Mouse (Mus musculus): ENCODE results near the gene Zbtb46. TPM values are rescaled to one million over a fixed set of nuclear protein-coding genes. Genes with fewer than 3 reads are reported as not detected.
"Not testable (repeated sequence)": the region's sequence is repeated elsewhere in the genome, so short reads cannot be mapped to it uniquely, and the experiment has no call there.

The Zbtb46 gene
- total RNA-seq (2015; ENCODE audit: low replicate concordance) (12.2 and 12.3 TPM in 2 replicates), total RNA-seq (2017; ENCODE audit: low replicate concordance) (7.5 and 15.5 TPM in 2 replicates)

DNA sequence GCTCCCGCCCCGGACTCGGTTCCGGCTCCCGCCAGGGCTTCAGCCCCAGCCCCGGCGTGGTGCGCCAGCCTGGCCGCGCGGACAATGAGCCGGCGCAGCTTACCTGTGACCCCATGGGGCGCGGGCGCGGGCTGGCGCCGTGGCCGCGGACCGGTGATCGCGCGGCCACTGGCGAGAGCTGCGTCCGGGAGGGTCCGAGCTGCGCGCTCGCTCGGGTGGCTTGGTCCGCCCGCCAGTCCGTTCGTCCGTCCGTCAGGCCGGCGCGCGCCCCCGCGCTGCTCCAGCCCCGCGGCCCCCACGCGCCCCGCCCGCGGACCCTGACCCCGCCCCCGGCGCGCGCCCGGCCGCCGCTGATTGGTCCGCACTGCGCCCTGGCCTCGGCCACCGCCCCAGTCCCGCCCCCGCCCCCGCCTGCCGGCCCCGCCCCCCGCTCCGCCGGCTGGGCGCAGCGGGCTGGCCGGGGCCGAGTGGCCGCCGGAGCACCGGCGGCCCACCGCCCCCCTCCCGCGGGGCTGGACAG, at the start of gene Zbtb46:
Zbtb46 (minus strand) TSS at position 274 of the 520 bp plus-strand sequence.
- peak; percentile 36 for ATAC-seq (replicated peaks; ENCODE audit: low FRiP score, poor library complexity, severe bottlenecking)

DNA sequence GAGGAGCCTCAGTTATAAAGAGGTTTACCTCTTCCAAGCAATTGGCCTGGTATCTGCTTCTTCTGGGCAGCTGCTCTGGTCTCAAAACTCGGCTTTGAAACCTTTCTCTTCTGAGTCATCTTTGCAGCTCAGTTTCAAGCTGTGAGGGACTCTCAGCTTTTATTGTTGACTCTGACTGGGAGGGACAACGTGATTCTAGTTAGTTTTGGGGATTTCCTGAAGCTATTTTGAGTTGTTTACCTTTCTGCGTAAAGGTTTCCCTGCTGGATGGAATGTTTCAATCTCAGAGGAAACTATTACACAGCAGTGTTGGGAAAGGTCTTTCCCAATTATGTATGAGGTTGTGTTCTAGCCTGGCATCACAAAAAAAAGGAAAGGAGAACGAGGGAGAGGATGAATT, 39.4 kb upstream of the Zbtb46 start:
- no peak for ATAC-seq (replicated peaks; ENCODE audit: low FRiP score, poor library complexity, severe bottlenecking)

DNA sequence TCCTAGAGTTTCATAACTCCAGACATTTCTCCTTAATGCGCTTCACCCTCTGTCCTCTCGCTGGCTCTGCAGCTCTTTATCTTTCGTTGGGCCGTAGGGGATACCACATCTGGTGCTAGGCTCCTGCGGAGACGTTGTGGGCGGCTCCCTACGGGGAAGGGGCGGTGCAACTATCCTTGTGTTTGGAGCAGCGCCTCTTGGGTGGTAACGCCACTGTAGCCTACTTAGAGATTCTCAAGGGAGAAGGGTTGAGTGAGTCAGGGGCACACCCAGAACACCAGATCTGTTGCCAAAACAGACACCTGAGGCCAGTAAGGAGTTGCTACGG, 38.3 kb upstream of the Zbtb46 start:
- ATAC-seq (replicated peaks; ENCODE audit: low FRiP score, poor library complexity, severe bottlenecking), result peak; percentile 87

DNA sequence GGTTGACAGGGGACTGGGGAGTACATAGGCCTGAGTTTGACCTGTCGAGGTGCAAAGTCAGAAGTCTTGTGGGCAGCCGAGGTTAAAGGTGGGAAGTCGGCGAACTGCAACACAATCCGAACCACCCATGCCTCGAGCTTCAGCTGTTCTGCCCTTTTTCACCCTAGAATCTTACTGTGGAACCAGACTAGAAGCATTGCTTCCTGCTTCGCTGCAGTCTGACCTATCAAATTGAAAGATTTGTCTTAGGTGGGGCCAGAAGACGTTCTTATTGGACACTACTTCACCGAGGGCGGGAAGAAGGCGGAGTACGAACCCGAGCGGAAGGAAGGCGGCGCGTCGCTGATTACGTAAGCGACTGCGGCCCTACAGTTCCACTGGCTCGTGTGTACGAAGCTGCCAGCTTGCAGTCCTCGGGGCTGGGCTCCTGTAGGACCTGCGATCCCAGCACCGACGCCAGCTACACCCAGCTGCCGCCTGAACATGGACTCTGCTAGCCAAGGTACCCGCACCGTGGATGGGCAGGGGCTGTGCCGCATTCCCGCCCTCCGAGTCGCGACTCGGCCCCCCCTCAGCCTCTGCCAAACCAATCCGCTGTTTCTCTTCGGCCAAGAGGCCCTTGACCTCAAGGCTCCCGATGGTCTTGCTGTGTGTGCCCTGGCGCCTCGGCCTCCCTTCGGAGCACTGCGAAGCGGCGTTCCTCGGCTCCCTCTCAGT, 37.8 kb upstream of the Zbtb46 start, which contains the start of gene Tpd52l2:
Tpd52l2 (plus strand) TSS at position 312 of the 717 bp plus-strand sequence.
- peak; percentile 89 for ATAC-seq (replicated peaks; ENCODE audit: low FRiP score, poor library complexity, severe bottlenecking)

DNA sequence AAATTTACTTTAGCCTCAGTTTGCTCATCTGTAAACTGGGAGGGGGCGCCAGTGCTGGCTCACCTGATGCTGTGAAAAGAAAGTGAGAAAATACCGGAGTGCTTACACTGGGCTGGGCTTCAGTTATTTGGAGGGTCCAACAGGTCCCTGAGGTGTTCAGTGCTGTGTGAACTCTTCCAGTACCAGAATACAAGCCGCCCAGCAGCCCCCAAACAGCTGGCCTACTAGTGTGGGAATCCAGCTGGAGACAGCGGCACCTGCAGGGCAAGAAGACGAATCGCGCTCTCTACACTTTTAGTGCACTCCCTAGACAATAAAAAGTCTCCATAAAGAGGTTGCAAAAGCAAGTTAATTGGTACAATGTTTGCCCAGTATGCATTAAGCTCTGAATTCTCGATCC, 37.1 kb upstream of the Zbtb46 start:
- ATAC-seq (replicated peaks; ENCODE audit: low FRiP score, poor library complexity, severe bottlenecking), result peak; percentile 51

DNA sequence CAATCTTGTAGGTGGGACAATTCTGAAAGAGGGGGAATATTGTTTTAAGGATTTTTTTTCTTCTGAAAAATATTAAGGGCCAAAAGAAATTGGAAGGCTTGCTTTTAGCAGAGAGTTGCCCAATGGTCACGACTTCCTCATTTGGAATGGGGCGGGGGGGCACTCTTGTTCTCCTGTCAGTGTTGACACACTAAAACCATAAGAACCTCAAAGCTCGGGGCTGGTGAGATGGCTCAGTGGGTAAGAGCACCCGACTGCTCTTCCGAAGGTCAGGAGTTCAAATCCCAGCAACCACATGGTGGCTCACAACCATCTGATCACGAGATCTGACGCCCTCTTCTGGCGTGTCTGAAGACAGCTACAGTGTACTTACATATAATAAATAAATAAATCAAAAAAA, 36.6 kb upstream of the Zbtb46 start:
- not testable (repeated sequence) for ATAC-seq (replicated peaks; ENCODE audit: low FRiP score, poor library complexity, severe bottlenecking)

DNA sequence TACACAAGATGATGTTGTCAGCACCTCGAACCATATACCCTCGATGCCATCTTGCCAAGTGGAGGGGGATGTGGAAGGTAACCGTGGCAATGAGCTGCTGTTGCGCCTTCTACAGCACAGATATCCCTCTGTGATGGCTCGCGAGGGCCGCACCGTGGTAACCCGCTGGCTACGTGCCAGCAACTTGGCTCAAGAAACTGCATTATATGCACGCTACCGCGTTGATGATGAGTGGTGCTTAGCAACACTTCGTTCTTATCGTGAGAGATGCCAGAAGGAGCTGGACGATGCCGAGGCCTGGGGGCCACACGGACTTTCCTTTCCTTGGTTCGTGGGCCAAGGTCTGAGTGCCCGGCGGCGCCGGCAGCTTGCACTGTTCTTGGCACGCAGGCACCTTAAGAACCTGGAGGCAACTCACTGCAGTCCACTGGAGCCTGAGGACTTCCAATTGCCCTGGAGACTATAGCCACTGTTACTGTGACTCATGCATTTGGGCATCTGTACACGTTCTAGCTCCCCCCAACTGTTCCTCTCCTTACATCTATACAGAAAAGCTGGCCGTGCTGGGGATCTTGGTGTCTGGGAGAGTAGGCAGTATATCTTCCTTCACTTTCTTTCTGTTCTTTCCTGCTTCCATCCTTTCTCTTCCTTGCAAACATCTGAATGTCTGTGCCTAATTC, 35.2 kb upstream of the Zbtb46 start:
- no peak for ATAC-seq (replicated peaks; ENCODE audit: low FRiP score, poor library complexity, severe bottlenecking)

DNA sequence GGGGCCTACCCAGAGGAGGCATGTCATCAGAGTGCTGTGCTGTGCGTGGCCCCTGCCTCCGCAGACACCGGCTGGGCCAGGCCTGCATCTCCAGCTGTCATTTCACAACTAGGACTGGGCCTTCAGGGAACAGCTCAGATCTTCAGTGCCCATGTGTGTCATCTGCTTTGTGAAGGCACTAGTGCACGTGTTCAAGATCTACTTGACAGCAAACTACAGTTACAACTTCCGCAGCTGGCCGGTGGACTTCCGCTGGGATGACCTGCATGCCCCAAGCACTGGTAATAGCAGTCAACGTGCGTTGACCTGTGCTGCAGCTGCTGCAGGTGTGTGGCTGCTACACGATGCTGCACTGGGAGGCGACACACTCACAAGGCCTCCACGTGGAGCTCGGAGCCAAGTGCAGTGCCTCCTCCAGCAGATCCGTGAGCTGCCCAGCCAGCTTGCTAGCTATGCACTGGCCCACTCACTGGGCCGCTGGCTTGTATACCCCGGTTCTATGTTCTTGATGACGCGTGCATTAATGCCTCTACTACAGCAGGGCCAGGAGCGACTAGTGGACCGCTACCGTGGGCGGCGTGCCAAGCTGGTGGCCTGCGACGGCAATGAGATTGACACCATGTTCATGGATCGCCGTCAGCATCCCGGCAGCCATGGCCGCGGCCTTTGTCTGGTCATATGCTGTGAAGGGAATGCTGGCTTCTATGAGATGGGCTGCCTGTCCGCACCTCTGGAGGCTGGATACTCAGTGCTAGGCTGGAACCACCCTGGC, 34.1 kb upstream of the Zbtb46 start, which contains the start of gene Abhd16b:
Abhd16b (plus strand) TSS at position 51 of the 772 bp plus-strand sequence.
- ATAC-seq (replicated peaks; ENCODE audit: low FRiP score, poor library complexity, severe bottlenecking), result no peak

DNA sequence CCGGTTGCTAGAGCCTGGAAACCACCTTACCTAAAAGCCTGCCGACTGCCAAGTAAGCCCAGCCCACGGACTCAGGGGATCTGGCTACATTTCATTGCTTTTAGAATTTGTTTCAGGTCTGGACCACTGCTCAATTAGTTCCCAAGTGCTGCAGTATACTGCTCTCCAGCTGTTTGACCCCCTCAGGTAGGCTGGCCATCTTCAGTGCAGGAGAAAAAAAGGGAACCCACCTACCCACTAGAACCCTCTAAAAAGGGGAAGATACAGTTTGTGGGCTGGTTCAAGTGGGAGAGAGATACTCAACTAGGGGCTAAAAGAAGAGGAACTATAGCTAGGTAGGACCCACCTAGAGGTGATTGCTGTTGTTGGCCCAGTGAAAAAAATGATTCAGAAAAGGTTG, 33.0 kb upstream of the Zbtb46 start:
- no peak for ATAC-seq (replicated peaks; ENCODE audit: low FRiP score, poor library complexity, severe bottlenecking)

DNA sequence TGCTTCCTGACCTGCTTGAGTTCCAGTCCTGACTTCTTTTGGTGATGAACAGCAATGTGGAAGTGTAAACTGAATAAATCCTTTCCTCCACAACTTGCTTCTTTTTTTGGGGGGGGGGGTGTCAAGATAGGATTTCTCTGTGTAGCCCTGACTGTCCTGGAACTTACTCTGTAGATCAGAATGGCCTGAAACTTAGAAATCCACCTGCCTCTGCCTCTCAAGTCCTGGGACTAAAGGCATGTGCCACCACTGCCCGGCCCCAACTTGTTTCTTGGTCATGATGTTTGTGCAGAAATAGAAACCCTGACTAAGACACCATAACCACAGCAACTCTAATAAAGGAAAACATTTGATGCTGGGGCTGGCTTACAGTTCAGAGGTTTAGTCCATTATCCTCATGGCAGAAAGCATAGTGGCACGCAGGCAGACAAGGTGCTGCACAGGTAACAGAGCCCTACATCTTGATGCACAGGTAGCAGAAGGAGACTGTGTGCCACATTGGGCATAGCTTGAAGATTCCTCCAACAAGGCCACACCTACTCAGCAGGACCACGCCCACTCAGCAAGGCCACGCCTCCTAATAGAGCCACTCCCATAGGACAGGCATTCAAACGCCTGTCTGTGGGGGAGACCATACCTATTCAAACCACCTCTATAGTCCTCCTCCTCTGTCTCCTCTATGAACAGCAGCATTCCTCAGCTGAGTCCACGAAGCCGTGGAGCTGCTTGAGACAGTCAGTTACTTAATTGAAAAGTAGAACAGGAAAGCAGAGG, 32.4 kb upstream of the Zbtb46 start:
- ATAC-seq (replicated peaks; ENCODE audit: low FRiP score, poor library complexity, severe bottlenecking), result peak; percentile 72

DNA sequence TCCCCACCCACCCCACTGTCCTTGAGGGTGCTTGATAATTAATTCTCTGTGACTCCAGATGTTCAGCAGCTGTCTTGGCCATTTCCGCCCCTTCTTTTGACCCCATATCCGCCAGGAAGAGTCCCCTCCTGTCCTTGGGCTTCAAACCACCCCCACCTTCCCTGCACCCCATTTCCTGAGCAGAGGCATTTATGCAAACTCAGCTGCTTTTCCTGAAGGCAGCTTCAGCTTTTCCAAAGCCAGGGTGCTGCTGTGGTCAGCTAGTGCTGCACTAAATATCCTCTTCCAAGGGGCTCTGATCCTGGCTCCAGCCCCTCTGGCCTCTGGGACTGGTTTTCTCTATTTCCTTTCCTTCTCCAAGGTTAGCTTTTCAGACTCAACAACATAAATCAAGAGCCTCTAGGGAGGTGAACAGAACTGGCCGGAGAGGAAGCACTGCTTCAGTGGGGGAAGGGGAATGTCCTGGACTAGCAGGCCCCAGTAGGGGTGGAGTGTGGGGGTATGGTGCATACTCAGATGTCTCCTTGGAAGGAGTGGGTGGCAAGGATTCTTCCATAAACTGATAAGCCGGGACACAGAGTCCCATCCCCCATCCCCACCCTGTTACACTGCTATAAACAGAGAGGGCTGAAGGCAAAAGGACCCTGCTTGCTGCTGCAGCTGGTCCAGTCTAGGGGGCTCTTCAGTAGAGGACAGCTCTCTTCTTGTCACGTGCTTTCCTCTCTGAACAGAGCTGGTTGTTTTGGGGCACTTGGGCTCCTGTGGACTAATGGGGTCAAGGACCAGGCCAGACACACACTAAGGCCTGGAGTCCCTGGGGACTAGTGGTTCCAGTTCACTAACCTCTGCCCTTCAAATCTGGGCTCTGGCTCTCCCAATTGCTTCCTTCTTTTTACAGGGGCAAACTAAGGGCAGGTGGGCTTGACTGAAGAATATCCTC, 28.4 kb upstream of the Zbtb46 start:
- no peak for ATAC-seq (replicated peaks; ENCODE audit: low FRiP score, poor library complexity, severe bottlenecking)

DNA sequence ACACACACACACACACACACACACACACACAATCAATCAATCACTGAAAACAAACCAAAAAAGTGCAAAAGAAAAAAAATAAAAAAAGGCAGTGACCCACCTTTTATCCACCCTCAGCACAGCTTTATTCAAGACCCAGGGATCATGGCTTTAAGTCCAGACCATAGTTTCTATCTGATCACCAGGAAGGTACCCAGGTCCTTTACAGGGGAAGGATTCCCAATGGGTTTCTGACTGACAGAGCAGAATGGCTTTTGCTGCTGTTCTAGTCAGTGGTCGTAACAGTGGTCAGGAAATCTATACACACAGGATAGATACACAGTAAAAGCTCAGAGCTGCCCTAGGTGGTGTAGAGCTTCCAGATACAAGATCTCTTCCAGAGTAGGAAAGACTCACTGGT, 26.5 kb upstream of the Zbtb46 start:
- ATAC-seq (replicated peaks; ENCODE audit: low FRiP score, poor library complexity, severe bottlenecking), result no peak

DNA sequence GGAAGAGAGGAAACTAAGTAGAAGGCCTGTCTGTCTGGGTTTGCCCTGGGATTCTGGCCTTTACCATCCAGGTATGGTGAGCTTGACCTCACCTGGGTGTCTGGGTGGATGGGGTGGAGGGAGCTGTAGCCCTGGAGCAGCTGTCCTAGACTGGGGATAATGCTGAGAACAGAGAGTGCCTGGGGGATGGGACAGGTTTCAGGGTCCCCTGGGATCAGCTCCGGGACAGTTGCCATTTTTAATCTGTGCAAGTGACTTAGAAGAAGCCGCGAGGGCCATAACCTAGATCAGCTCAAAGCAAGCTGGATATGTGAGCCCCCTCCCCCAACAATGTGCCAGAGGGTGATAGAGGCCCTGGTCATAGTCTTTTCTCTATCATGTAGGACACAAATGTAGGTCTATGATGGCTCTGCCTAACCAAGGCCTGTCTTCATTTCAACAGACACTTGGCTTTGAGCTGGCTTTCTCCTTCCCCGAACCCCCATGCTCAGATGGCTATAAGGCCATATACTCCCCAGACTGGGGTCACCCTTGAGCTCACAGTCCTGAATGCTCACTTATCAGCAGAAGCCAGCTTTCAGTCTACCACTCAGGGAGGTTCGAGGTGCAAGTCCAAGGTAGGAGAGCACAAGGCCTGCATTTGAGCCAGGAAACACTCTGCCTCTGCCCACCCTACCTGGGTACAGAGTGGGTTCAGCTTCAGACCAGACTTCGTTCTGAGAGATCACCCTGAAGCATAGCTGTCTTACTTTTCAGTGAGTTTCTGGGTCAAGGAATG, 25.4 kb upstream of the Zbtb46 start:
- ATAC-seq (replicated peaks; ENCODE audit: low FRiP score, poor library complexity, severe bottlenecking), result no peak

DNA sequence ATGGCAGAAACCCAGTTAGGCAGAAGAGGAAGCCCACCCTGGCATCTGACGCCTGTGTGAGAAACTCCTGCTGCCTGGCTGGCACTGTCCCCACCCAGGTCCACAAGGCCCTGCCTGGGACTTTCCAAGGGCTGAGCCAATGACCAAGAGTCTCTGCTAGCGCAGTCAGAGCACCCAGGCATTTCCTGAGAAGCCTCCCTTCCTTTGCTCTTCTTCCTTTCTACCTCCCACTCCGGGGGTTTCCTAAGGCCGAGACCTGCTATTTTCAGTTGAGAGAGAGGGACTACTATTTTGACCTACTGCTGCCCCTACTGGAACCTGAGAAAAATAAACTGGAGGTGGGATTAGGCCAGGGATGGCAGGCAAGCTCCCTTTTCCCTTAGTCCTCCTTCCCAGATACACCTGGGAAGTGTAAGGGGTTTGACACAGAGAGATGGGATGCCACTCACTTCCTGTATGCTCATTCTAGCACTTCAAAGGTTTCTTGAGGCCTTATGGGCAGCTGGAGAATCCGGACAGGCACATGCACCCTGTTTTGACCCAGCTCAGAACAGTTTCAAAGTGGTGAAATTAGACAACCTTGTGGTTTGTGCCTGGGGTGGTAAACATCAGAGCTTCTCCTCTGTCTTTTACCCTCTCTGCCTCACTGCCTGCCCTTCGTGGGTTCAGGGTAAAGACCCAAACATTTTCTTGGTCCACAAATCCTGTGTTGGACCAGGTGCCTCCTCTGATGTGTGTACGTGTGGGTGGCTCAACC, 24.5 kb upstream of the Zbtb46 start:
- ATAC-seq (replicated peaks; ENCODE audit: low FRiP score, poor library complexity, severe bottlenecking), result peak; percentile 64

DNA sequence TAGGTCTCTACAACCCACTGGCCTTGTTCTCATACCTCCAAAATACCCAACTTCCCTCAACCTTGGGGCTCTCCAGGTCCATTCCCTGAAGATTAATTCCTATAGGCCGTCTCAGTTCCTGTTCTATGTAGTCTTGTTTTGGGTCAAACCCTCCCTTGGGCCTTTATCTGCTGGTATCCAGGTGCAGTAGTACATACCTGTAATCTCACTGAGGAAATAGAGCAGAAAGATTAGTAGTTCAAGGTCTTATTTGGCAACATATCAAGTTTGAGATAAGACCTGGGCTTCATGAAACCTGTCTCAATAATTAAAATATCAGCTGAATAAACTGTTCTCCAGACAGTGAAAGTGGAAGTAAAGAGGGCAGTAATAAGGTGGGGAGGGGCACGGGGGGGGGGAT, 23.9 kb upstream of the Zbtb46 start:
- ATAC-seq (replicated peaks; ENCODE audit: low FRiP score, poor library complexity, severe bottlenecking), result no peak

DNA sequence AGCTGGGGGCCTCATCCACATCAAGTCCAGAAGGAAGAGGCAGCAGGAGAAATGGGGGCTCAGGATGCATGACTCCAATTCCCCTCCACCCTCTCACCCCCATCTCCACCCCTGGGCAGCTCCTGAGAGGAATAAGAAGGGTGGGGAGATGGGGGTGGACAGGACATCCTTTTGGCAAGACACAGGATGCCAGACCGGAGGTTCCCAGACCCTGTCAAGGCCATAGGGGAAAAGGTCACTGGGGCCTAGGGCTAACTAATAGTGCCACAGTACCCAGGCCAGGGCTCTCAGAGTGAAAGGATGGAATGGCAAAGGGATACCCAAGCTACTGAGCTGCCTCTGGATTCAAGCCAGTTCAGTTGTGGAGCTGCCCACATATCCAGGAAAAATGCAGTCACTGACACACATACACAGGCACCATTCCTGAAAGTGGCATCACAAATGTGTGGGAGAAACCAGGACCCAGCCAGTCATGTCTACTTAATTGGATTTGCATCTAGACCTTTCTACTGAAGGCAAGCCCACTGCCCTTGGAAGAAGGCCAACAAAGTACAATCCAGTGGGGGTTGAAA, 13.1 kb upstream of the Zbtb46 start:
- no peak for ATAC-seq (replicated peaks; ENCODE audit: low FRiP score, poor library complexity, severe bottlenecking)

DNA sequence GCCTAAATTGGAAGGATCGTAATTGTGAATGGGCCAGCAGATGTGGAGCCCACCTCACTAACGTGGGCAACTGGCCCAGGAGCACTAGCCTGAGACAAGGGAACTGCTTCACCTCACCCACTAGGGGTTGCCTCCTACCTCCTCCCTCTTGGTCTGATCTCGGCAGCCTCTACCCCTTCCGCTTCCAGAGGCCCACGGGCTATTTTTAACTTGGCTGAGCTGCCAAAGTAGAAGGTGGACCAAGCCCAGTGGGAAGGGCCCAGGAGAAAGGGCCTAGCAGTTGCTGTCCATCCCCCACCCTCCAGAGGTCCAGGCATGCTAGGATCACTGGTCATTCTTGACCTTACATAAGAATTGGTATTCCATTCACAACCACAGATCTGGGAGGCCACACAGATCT, 12.0 kb upstream of the Zbtb46 start:
- no peak for ATAC-seq (replicated peaks; ENCODE audit: low FRiP score, poor library complexity, severe bottlenecking)

All from erythroid progenitor cell, adult 5-6 weeks (primary cell).